Mouse (Mus musculus): Measurements from ENCODE around the gene Gid8. TPM values are rescaled to one million over a fixed set of nuclear protein-coding genes. Genes with fewer than 3 reads are reported as not detected.

Gid8 gene
- 30.5 TPM for polyA plus RNA-seq (2017; shearing (Covaris generic))

DNA sequence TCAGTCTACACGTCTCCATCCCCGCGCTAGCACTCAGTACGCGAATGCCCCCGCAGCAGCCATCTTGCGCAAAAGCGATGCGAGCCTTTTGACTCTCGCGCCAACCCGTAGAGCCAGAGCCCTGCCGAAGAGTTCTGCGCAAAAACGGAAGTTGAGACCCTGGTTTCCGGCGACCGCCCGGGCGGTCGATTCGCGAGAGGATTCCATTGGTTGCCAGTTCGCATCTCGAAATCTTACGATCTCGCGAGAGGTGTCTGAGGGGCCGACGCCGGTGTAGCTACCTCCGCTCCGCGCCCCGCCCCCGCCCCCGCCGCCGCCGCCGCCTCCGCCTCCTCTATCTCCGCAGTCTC, at the start of gene Gid8, which contains the start of gene Dido1:
Gene Gid8 (plus strand): TSS at position 195 of the 350 bp plus-strand sequence.
Gene Dido1 (minus strand): TSS at position 77 of the 350 bp plus-strand sequence.

DNA sequence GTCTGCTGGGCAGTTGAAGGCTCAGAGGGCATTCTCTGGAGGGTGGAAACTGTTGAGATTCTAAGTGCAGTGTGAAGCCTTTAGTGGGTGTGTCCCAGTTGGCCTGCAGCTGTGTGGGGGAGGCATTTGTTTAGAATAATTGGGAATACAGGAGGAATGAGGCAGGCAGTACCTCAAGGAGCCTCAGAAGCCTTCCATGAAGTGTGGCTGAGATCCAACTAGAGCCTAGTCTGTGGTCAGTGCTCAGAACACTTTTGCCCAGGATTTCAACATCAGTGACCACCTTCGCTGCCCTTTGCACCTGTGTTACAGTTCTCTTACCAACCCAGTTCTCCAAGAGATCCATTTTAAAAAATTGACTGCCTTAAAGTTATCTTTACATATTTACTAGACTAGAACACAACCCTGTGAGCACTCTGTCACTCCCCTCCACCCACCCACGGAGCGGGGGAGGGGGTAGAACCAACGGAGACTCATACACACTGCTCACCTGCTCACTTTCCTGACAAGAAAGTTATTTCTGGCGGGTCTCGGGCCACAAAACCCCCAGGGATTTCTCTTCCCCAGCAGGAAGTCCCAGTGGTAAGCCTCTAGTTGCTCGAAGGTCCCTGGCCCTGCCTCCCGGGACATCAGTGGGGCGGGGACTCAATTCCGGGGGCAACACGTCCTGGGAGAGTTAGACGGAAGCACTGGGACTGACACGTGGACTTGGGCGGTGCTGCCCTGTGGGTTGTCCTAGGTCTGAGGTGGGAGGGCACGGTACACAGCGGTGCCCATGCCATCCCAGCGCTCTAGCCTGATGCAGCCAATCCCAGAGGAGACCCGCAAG, 14.9 kb downstream of the Gid8 start, which contains the start of gene Slc17a9:
Gene Slc17a9 (plus strand): TSS at position 679 of the 829 bp plus-strand sequence.

Other genes starting within 250 kb of the Gid8 start
- not detected for gene Ntsr1, start 210.1 kb upstream of the Gid8 start, polyA plus RNA-seq (2017; shearing (Covaris generic))
- gene Mrgbp, start 128.8 kb upstream of the Gid8 start, polyA plus RNA-seq (2017; shearing (Covaris generic)), result 51.1 TPM
- gene Ogfr, start 120.9 kb upstream of the Gid8 start, polyA plus RNA-seq (2017; shearing (Covaris generic)), result 89.0 TPM
- 2.3 TPM for gene Col9a3, start 112.3 kb upstream of the Gid8 start, polyA plus RNA-seq (2017; shearing (Covaris generic))
- gene Tcfl5, start 67.4 kb upstream of the Gid8 start, polyA plus RNA-seq (2017; shearing (Covaris generic)), result not detected
- gene Dido1, start 118 bp upstream of the Gid8 start, polyA plus RNA-seq (2017; shearing (Covaris generic)), result 78.7 TPM
- 81.8 TPM for gene Slc17a9, start 15.1 kb downstream of the Gid8 start, polyA plus RNA-seq (2017; shearing (Covaris generic))
- not detected for gene Bhlhe23, start 66.8 kb downstream of the Gid8 start, polyA plus RNA-seq (2017; shearing (Covaris generic))
- 5.7 TPM for gene Ythdf1, start 210.8 kb downstream of the Gid8 start, polyA plus RNA-seq (2017; shearing (Covaris generic))
- gene Birc7, start 218.9 kb downstream of the Gid8 start, polyA plus RNA-seq (2017; shearing (Covaris generic)), result not detected
- not detected for gene Nkain4, start 244.6 kb downstream of the Gid8 start, polyA plus RNA-seq (2017; shearing (Covaris generic))